Mouse (Mus musculus): ENCODE measurements at regions not wholly inside any gene's neighbourhood (a gene's known extent, or its start where the extent isn't known, plus 50 kb on each side); places are given as distances from the start of the nearest gene placed in this dataset.

- peaks cover 40% of the 10 kb centered on the region for H3K27me3 ChIP-seq (replicated peaks)
These were observed 52.1 kb upstream of the Dlx4 start for GRCm38 (mm10) chr11:95198196-95198595.

GRCm38 (mm10) chr11:95200971-95201370, 54.9 kb upstream of the Dlx4 start:
- Histone ChIP-seq H3K27ac (replicated peaks) (no peak overlapping the region), H3K4me2 (no peak overlapping the region), H3K4me1 (peaks cover 12% of the 10 kb centered on the region), H3K9me3 (replicated peaks) (no peaks in the 10 kb centered on the region), H3K4me3 (replicated peaks) (no peak overlapping the region), H3K27me3 (replicated peaks) (peaks cover 51% of the 10 kb centered on the region), H3K9ac (replicated peaks) (no peak overlapping the region), H3K36me3 (no peaks in the 10 kb centered on the region)
- no peak for ATAC-seq (ENCODE audit: low FRiP score)
- WGBS, result 58% methylated on average over 3 of the region's 3 CpGs

More at GRCm38 (mm10) chr11:95198196-95198595, 52.1 kb upstream of the Dlx4 start:
- H3K4me1 ChIP-seq, result peaks cover 12% of the 10 kb centered on the region
- no peak overlapping the region for H3K27ac ChIP-seq (replicated peaks)
- H3K9ac ChIP-seq (replicated peaks), result no peak overlapping the region
- WGBS, result 41% methylated on average over 13 of the region's 13 CpGs
- no peak overlapping the region for H3K4me2 ChIP-seq
- H3K9me3 ChIP-seq (replicated peaks), result no peaks in the 10 kb centered on the region
- no peak overlapping the region for H3K4me3 ChIP-seq (replicated peaks)
- H3K36me3 ChIP-seq, result no peaks in the 10 kb centered on the region
- ATAC-seq (ENCODE audit: low FRiP score), result no peak

GRCm38 (mm10) chr11:95210185-95211030, 50.9 kb upstream of the Tac4 start:
- WGBS, result 4% methylated on average over 22 of the region's 22 CpGs
- H3K27ac ChIP-seq (replicated peaks), result no peak overlapping the region
- H3K4me1 ChIP-seq, result peaks cover 11% of the 10 kb centered on the region
- no peak for ATAC-seq (ENCODE audit: low FRiP score)
- no peaks in the 10 kb centered on the region for H3K36me3 ChIP-seq
- no peak overlapping the region for H3K9ac ChIP-seq (replicated peaks)
- H3K9me3 ChIP-seq (replicated peaks), result no peaks in the 10 kb centered on the region
- peak overlapping the region; percentile 25 for H3K4me3 ChIP-seq (replicated peaks)
- H3K27me3 ChIP-seq (replicated peaks), result peaks cover 7% of the 10 kb centered on the region; the same call in 1 of the 2 replicates
- peak overlapping the region; percentile 59 for H3K4me2 ChIP-seq

DNA sequence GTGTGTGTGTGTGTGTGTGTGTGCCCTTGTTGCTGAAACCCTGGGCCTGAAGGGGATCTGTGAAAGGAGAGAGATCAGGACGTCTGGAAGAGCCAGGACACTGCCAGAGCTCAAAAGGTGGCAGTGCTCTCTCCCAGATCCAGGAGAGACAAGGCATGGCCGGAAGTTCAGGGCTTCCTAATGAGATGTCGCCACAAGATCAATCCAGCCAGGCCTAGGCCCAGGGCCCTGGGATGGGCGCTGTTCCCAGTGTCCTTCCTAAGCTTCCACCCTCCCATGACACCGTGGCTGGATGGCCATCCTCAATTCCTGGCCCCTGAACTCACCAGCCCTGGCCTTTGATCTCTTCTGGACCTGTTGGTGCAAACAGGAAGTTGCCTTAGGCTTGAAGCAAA, 50.3 kb upstream of the Tac4 start:
- no peaks in the 10 kb centered on the region for H3K9me3 ChIP-seq (replicated peaks)

More for the DNA sequence above, 50.3 kb upstream of the Tac4 start:
- Histone ChIP-seq H3K9ac (replicated peaks) (no peak overlapping the region), H3K27me3 (replicated peaks) (peaks cover 7% of the 10 kb centered on the region; the same call in 1 of the 2 replicates), H3K4me3 (replicated peaks) (no peak overlapping the region), H3K4me1 (peaks cover 11% of the 10 kb centered on the region), H3K4me2 (peak overlapping the region; percentile 59), H3K36me3 (no peaks in the 10 kb centered on the region), H3K27ac (replicated peaks) (no peak overlapping the region)
- ATAC-seq (ENCODE audit: low FRiP score), result no peak
- WGBS, result 20% methylated on average over 5 of the region's 5 CpGs

Measured in neural tube, embryonic 15.5 days (tissue).